Mouse (Mus musculus) cerebellum, adult 18-20 months (tissue): ENCODE data around the gene Pdzd2.

Source experiments
- DNase-seq, 2 experiments: peaks; one replicate each; pipeline ENCODE4 v3.0.0; 2021

Pdzd2 gene

GRCm38 (mm10) chr15:12518370-12518973 lies 221.3 kb downstream of the Pdzd2 start:
- DNase-seq = no peak

- DNase-seq = no peak
Observed at GRCm38 (mm10) chr15:12517314-12517813, 222.4 kb downstream of the Pdzd2 start.

DNA sequence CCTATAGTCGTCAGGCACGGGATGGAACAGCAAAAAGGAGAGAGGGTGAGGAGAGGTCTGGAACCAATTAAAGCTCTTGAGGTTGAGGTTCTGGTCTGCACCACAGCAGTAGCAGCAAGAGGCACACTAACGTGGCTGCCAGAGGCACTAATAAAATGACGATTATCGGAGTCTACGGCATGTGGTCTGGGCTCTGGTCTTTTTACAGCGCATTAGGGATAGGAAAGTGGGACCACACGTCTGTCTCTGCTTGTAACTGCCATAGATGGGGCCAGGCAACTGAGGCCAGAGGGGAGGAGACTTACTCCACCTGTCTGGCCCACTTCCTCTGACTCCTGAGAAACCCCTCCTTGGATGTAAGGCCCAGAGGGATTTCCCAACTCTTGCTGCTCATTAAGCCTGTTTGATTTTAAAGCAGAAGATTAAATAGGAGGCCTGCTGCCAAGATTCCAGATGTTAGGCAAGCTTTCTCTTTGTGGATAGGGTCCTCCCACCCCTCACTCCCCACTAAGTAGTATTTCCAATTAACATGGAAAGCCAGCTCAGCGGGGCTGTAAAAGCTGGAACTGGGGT lies 224.4 kb downstream of the Pdzd2 start:
- no peak for DNase-seq

- no peak for DNase-seq
Observed at GRCm38 (mm10) chr15:12513526-12513925, 226.2 kb downstream of the Pdzd2 start.

DNA sequence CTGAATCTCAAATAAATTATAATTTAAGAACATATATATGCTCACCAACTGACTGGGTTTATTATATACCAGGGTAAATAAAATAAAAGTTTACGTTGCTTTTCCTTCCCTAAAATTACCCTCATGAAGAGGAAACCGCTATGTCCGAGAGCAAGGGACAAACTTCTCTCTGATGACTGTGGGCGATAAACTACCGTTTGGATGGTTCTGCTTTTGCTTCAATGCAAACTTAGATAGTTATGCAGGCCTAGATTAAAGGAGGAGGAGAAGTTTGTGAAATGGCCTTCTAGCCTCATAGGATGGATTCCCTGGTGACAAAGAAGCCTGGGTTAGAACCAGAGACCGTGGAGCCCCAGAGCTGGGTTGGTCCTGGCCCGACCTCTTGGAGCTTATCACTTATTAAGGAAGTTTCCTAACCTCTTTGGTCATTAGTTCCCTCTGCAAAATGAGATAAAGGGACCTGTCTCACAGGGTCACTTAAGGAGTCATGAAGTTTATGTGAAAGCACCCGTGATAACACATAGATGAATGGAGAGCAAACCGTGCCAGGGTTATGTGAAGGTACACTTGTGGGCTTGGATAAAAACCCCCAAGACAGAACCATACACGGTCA lies 230.9 kb downstream of the Pdzd2 start:
- no peak for DNase-seq

- no peak for DNase-seq
Observed at GRCm38 (mm10) chr15:12507523-12507922, 232.2 kb downstream of the Pdzd2 start.

DNA sequence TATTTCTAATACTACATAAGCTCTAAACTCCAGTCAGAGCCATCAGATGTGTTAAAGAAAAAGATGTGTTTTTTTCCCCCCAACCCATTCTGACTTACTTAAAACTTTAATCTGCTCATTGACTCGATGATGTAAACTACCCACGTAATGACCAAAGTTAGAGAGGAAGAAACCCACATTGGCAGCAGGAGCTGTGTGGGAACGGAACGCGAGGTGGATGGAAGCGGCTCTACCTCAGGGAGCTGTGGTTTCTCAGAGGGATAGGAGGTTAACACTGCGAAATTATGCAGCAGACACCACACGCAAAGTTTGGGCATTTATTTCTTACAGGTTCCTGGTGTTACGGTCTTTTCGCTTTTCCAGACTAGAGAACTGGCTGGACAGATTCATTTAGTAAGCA lies 233.2 kb downstream of the Pdzd2 start:
- DNase-seq = no peak

DNA sequence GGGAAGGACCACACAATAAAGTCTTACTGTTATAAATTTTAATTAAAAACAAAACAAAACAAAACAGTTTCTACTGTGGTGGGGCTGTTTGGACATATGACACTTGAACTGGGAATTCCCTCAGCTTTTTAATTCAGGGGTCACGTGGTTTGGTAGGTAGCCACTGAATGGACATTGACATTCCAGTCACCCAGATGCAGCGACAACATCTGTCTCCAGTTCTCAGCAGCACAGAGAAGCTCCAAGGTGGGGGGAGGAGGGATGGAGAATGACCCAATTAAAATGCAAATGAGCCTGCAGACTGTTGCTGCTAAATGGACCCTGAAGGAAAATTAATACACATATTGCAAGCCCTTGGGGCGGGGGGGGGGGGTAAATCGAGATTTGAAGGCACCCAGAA lies 233.6 kb downstream of the Pdzd2 start:
- DNase-seq = no peak

DNA sequence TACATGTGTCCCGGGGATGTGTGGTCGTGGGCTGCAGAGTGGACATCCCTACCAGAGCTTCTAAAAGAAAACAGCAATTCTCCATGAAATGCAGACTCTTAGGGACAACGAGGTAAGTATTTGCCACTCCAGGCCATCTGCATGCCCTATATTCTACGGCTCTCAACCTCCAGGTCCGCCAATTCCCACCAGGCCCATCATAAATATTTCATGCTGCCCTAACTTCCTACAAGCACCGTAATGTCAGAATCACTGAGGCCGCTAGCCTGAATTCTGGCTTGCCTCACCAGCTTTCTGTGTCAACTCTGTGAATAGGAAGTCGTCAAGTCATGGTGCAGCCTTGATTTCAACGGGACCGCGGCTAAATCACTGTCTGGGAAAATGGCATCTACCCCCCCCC lies 234.2 kb downstream of the Pdzd2 start:
- no peak for DNase-seq

DNA sequence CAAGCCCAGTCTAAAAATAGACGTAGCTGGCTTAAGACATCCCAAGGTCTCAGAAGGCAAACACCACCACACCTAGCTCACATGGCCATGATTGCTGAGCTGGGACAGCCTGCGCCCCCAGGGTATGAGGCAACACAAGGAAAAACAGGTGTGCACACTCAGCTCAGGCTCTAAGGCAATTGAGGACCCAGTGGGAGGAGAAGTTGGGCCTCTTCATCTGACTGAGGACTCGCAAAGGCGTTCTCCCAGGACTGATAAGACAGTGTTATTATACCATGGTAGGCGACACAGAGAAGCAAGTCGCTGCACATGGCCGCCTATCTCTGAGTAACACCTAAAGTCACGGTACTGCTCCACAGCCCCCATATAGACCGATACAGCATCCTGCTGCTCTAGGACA lies 235.8 kb downstream of the Pdzd2 start:
- no peak for DNase-seq

- DNase-seq = no peak
Observed at GRCm38 (mm10) chr15:12501924-12502548, 237.7 kb downstream of the Pdzd2 start.

- no peak for DNase-seq
Observed at GRCm38 (mm10) chr15:12500674-12501073, 239.1 kb downstream of the Pdzd2 start.

DNA sequence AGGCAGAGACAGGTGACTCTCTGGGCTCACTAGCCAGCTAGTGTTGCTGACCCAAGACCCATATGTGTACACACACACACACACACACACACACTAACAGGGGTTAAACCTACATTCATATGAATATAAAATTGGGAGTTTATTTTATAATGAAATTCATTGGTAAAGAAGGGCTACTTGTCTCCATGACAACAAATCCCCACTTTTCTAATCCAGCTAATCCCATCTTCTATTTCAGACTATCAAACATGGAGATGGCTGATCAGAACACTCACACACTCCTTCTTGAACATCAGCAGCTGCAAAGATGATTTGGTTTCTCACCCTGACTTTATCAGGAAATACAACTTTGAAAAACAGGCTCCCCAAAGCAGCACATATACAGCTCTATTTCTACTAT lies 245.6 kb downstream of the Pdzd2 start:
- no peak for DNase-seq

GRCm38 (mm10) chr15:12493258-12493657 lies 246.5 kb downstream of the Pdzd2 start:
- no peak for DNase-seq

GRCm38 (mm10) chr15:12490969-12491368 lies 248.8 kb downstream of the Pdzd2 start:
- peak; percentile 8 to 18 for DNase-seq

DNA sequence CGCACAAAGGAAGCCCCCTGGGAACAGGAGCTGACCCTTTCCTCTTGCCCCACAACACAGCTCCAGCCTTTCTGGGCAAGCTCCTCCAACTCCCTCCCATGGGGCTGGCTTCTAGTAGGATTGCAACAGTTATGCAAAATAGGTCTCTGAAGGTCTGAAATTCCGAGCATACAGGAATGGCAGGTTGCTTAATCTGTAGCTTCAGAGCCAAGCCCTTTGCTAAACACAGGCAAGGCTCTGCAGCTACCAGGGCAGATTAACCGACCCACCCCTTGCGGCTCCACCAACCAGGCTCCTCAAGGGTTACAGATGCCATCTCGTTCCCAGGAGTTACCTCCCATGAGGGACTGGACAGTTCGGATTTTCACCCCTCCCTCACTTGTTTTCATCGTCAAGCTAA lies 249.2 kb downstream of the Pdzd2 start:
- no peak for DNase-seq

DNA sequence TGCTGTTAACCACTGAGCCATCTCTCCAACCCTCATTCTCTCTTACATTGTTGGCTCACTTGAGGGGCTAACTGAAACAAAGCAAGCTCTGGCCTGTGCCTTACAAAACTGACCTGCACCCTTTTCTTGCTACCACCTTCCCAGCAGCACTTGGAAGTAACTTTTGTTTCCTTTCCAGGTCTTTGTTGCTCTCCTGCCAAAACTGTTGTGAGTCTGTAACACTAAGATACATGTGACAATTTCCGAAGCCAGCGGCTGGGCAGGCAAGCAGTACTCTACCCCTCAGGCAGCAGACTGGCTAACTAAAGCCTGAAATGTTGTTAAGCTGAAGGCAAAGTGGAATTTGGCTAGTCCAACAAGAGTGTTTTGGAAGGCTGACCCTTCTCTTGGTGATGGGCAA lies 251.4 kb downstream of the Pdzd2 start:
- DNase-seq = no peak

GRCm38 (mm10) chr15:12481261-12481660 lies 258.5 kb downstream of the Pdzd2 start:
- no peak for DNase-seq

DNA sequence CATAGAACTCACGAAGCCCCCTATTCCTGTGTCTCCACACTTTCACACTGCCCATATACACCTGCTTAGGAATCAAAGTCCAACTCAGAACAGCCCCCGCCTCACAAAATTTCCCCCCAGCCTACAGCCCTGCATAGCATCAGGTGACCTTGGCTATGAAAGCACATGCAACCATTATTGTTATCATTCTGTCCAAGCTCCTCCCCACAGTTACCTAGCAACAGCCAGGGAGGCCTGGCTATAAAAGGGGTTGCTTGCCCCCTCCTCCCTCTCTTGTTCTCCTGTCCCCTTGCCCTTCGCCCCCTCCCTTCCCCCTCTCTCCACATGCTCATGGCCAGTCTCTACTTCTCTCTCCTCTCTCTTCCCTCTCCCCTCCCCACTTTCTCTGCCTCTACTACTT lies 259.4 kb downstream of the Pdzd2 start:
- no peak for DNase-seq

- DNase-seq = peak in 1 of 2 experiments; percentile 17
Observed at GRCm38 (mm10) chr15:12479326-12479725, 260.4 kb downstream of the Pdzd2 start.

GRCm38 (mm10) chr15:12473596-12473995 lies 266.1 kb downstream of the Pdzd2 start:
- DNase-seq = no peak

- no peak for DNase-seq
Observed at GRCm38 (mm10) chr15:12472646-12473045, 267.1 kb downstream of the Pdzd2 start.

DNA sequence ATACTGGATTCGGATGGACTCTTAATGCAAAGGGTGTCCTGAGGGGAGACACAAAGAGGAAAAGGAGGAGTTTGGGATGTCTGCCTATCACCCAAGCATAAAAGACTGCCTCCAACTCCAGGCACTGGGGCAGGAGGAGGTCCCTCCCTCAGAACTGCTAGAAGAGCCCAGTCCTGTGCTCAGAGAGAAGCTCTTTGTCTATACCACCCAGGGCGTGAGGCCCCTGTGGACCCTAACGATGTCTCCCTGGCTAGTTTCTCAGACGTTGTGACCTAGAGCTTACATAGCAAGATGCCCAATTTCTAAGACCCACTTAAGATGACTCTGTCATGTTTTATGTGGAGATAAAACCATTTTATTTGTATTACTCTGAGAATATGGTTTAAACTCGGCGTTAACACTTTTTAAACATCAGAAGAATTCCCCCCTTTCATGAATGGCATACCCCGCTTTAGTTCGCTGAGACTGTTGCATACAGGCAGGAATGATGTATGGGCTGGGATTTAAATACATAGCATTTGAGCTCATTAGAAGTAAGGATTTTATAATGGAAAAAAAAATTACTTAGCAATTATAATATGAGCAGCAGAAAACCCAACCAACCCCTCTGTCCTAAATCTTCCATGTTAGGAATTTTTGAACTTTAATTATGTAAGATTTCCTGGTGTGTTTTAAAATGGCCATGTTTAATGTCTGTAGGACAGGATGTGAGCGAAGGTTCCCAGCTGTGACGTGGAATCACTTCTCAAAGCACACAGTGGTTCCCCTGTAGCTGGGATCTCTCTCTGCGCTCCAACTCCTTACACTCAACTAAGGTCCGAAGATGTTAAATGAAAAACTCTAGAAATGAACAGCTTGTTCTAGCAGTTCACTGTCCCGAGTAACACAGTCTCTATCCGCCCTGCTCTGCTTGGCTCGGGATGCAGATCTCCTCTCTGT lies 268.6 kb downstream of the Pdzd2 start:
- DNase-seq = no peak
